Mouse (Mus musculus) gastrocnemius, adult 2 months (tissue): ENCODE measurements around the gene Serpinb1c. TPM values are rescaled to one million over a fixed set of nuclear protein-coding genes. Genes with fewer than 3 reads are reported as not detected.

Source experiments
- DNase-seq: peaks from one replicate; pipeline ENCODE4 v3.0.0; 2022
- H3K27ac ChIP-seq: fragments of 200-600 bp; 2 replicates; pipeline ENCODE4 v1.8.1; 2022; ENCODE audit warnings: mild to moderate bottlenecking
- H3K4me3 ChIP-seq: fragments of 200-600 bp; 2 replicates; pipeline ENCODE4 v1.8.1; 2022; ENCODE audit warnings: mild to moderate bottlenecking, moderate library complexity
- CTCF ChIP-seq: fragments of 200-600 bp; IDR thresholded peaks from 2 replicates; pipeline ENCODE4 v1.8.1; 2022; ENCODE audit warnings: antibody characterized with exemption, mild to moderate bottlenecking, moderate library complexity
- intact Hi-C: fragments of 180-260 bp; cut with DNase I; formaldehyde crosslinking; loops from one replicate; pipeline ENCODE4 v1.15.1; 2025
- total RNA-seq, 2 experiments: library from RNA; stranded (reverse); gene quantifications; 2 replicates each; pipeline ENCODE4 v1.2.3; 2021

Serpinb1c gene
- total RNA-seq, 2 experiments from 2014 or later: 1.6 to 2.3 TPM

- DNase-seq: no peak
- no peak for TF ChIP-seq CTCF
- Histone ChIP-seq H3K4me3 (no peak overlapping the region), H3K27ac (no peak overlapping the region)
- intact Hi-C loops: no loop called here
These were observed 66.3 kb downstream of the Serpinb1c start for GRCm38 (mm10) chr13:32831505-32832273.

Other genes with a start within 250 kb of the Serpinb1c start
- 1,000 to 10,000 TPM in 1 of 2 experiments, 100 to 1,000 TPM in 1; 466 to 1,631 TPM for gene Mylk4, start 114.3 kb downstream of the Serpinb1c start, total RNA-seq
- 1 to 10 TPM; 5.2 to 8.5 TPM for gene Wrnip1, start 96.2 kb downstream of the Serpinb1c start, total RNA-seq
- not detected for gene D930007J09Rik, start 95.4 kb downstream of the Serpinb1c start, total RNA-seq
- gene Serpinb1a, start 47.0 kb downstream of the Serpinb1c start, total RNA-seq: 1 to 10 TPM; 3.7 to 4.0 TPM
- gene Serpinb6b, start 67.0 kb upstream of the Serpinb1c start, total RNA-seq: 1 to 10 TPM; 1.4 to 1.6 TPM
- 1 to 10 TPM; 1.5 to 2.3 TPM for gene Serpinb9, start 105.0 kb upstream of the Serpinb1c start, total RNA-seq
- not detected for gene Serpinb9b, start 129.2 kb upstream of the Serpinb1c start, total RNA-seq
- not detected for gene Serpinb1b, start 180.4 kb upstream of the Serpinb1c start, total RNA-seq